Mouse (Mus musculus) E14TG2a.4 (cell line): ENCODE data around the gene Srebf1.

Experiments used
- H3K27me3 ChIP-seq: 2 replicates; pipeline ENCODE4 v1.6.1; 2014; ENCODE audit warnings: low read length, control low read depth; ENCODE audit not compliant: insufficient read depth
- H3K36me3 ChIP-seq: 2 replicates; pipeline ENCODE4 v1.6.1; 2014; ENCODE audit warnings: low read length, control low read depth; ENCODE audit not compliant: insufficient read depth
- H3K4me1 ChIP-seq: replicated peaks from 2 replicates; pipeline ENCODE4 v1.6.1; 2014; ENCODE audit warnings: low read depth, low read length, control low read depth
- H3K4me3 ChIP-seq: replicated peaks from 2 replicates; pipeline ENCODE4 v1.5.1; 2014; ENCODE audit warnings: mild to moderate bottlenecking, low read length
- H3K9me3 ChIP-seq: 2 replicates; pipeline ENCODE4 v1.6.1; 2014; ENCODE audit warnings: low read length, control low read depth
- CTCF ChIP-seq: conservative IDR thresholded peaks from 2 replicates; pipeline ENCODE4 v1.5.1; 2014; ENCODE audit warnings: low read length
- NANOG ChIP-seq: IDR thresholded peaks from 2 replicates; pipeline ENCODE4 v1.6.1; 2014; ENCODE audit warnings: borderline replicate concordance, low read length, mixed read lengths
- POU5F1 ChIP-seq: IDR thresholded peaks from 2 replicates; pipeline ENCODE4 v1.6.1; 2014; ENCODE audit warnings: low read length, borderline replicate concordance

Gene Srebf1

GRCm38 (mm10) chr11:60222469-60223236 lies at the start of gene Srebf1:
TSS of gene Srebf1 (minus strand) at chr11:60222581.
- H3K4me1 ChIP-seq, result peaks cover 65% of the 10 kb centered on the region
- H3K9me3 ChIP-seq, result no peaks in the 10 kb centered on the region
- peaks cover 18% of the 10 kb centered on the region for H3K36me3 ChIP-seq
- peak within 1 kb of the TSS; percentile 86 for H3K4me3 ChIP-seq
- no peak for TF ChIP-seq CTCF
- no peak for TF ChIP-seq NANOG
- TF ChIP-seq POU5F1, result no peak
- peaks cover 4% of the 10 kb centered on the region; the same call in 1 of the 2 replicates for H3K27me3 ChIP-seq

- Histone ChIP-seq H3K4me3 (no peak overlapping the region), H3K4me1 (no peaks in the 10 kb centered on the region), H3K36me3 (0 out of 2 replicates have a peak, but pooled peaks cover 6% of the 10 kb centered on the region), H3K27me3 (no peaks in the 10 kb centered on the region), H3K9me3 (no peaks in the 10 kb centered on the region)
- TF ChIP-seq NANOG (no peak), POU5F1 (no peak), CTCF (no peak)
Observed at GRCm38 (mm10) chr11:60268563-60268962, 46.2 kb upstream of the Srebf1 start.

GRCm38 (mm10) chr11:60265271-60265985 lies 43.0 kb upstream of the Srebf1 start:
- Histone ChIP-seq H3K4me3 (no peak overlapping the region), H3K9me3 (no peaks in the 10 kb centered on the region), H3K36me3 (0 out of 2 replicates have a peak, but pooled peaks cover under 1% of the 10 kb centered on the region), H3K27me3 (no peaks in the 10 kb centered on the region), H3K4me1 (peaks cover 8% of the 10 kb centered on the region; the same call in 1 of the 2 replicates)
- TF ChIP-seq NANOG (no peak), POU5F1 (no peak), CTCF (no peak)

- no peaks in the 10 kb centered on the region for H3K36me3 ChIP-seq
- peaks cover 8% of the 10 kb centered on the region; the same call in 1 of the 2 replicates for H3K4me1 ChIP-seq
- TF ChIP-seq POU5F1, result no peak
- no peak for TF ChIP-seq CTCF
- no peak for TF ChIP-seq NANOG
- no peak overlapping the region for H3K4me3 ChIP-seq
- no peaks in the 10 kb centered on the region for H3K9me3 ChIP-seq
- no peaks in the 10 kb centered on the region for H3K27me3 ChIP-seq
Observed at GRCm38 (mm10) chr11:60264651-60265050, 42.3 kb upstream of the Srebf1 start.

- no peak for TF ChIP-seq NANOG
- TF ChIP-seq CTCF, result no peak
- no peak for TF ChIP-seq POU5F1
- Histone ChIP-seq H3K4me1 (peaks cover 8% of the 10 kb centered on the region; the same call in 1 of the 2 replicates), H3K27me3 (no peaks in the 10 kb centered on the region), H3K4me3 (no peak overlapping the region), H3K9me3 (no peaks in the 10 kb centered on the region), H3K36me3 (0 out of 2 replicates have a peak, but pooled peaks cover 9% of the 10 kb centered on the region)
Observed at GRCm38 (mm10) chr11:60262396-60262795, 40.0 kb upstream of the Srebf1 start.

- H3K36me3 ChIP-seq, result 0 out of 2 replicates have a peak, but pooled peaks cover 14% of the 10 kb centered on the region
- no peaks in the 10 kb centered on the region for H3K9me3 ChIP-seq
- peaks cover 8% of the 10 kb centered on the region; the same call in 1 of the 2 replicates for H3K4me1 ChIP-seq
Observed at GRCm38 (mm10) chr11:60260743-60261142, 38.4 kb upstream of the Srebf1 start.

GRCm38 (mm10) chr11:60257696-60258095 lies 35.3 kb upstream of the Srebf1 start:
- Histone ChIP-seq H3K9me3 (no peaks in the 10 kb centered on the region), H3K4me1 (peaks cover 2% of the 10 kb centered on the region; the same call in 1 of the 2 replicates), H3K36me3 (0 out of 2 replicates have a peak, but pooled peaks cover 14% of the 10 kb centered on the region), H3K27me3 (no peaks in the 10 kb centered on the region), H3K4me3 (no peak overlapping the region)
- TF ChIP-seq NANOG, result no peak
- TF ChIP-seq CTCF, result no peak
- no peak for TF ChIP-seq POU5F1

More at GRCm38 (mm10) chr11:60260743-60261142, 38.4 kb upstream of the Srebf1 start:
- no peak for TF ChIP-seq POU5F1
- TF ChIP-seq CTCF, result no peak
- TF ChIP-seq NANOG, result no peak
- no peaks in the 10 kb centered on the region for H3K27me3 ChIP-seq
- H3K4me3 ChIP-seq, result no peak overlapping the region

GRCm38 (mm10) chr11:60256713-60257112 lies 34.3 kb upstream of the Srebf1 start:
- no peaks in the 10 kb centered on the region for H3K9me3 ChIP-seq
- H3K36me3 ChIP-seq, result 0 out of 2 replicates have a peak, but pooled peaks cover 14% of the 10 kb centered on the region
- H3K4me3 ChIP-seq, result no peak overlapping the region
- H3K27me3 ChIP-seq, result no peaks in the 10 kb centered on the region
- TF ChIP-seq POU5F1, result no peak
- no peak for TF ChIP-seq CTCF
- TF ChIP-seq NANOG, result no peak
- no peaks in the 10 kb centered on the region for H3K4me1 ChIP-seq
